ENCODE assay signal across 9 mouse cellular contexts in the genomic region with DNA sequence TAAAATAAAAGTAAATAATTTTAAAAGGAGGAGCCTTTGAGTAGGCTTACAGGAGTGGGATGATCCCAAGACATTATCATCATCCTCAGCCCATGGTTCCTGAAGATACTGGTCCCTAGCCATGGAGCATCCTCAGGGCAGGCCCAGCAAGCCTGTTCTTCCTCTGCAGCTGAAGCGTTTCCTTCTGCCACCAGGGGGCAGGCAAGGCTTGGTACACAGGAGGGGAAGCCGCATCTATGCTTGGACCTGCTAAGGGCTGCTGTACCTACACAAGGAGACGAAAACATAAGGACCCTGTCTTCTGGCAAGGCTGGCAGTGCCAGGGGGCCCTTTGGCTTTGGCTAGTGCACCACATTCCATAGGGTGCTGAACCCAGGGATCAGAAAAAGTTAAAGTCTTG. TPM values are rescaled to one million over a fixed set of nuclear protein-coding genes. Genes with fewer than 3 reads are reported as not detected.
A peak's percentile ranks its signal among the peaks of the same experiment; 100 is the strongest.
DNase-seq lines count a peak whose midpoint lies in the region; ATAC-seq and TF ChIP-seq lines count a peak whose summit lies in the region.
"Had no signal": no experiment of that assay in that cellular context is flagged by ENCODE, and none has a peak within 500 bp of the region (broad histone marks: within the 10 kb centered on the region; RNA-seq: fewer than 3 reads in every experiment).

No protein-coding gene starts in this region.

- H3K9ac ChIP-seq in kidney, embryonic 16.5 days (replicated peaks; ENCODE audit: low read length), result no peak overlapping the region
- no peak overlapping the region for H3K9ac ChIP-seq in forebrain, embryonic 15.5 days (replicated peaks)
- H3K9ac ChIP-seq in limb, embryonic 14.5 days (ENCODE audit: low read depth, low read length, severe bottlenecking), result no peak overlapping the region
- H3K9ac ChIP-seq in neural tube, embryonic 11.5 days (ENCODE audit: low read length), result no peak overlapping the region
- no peak overlapping the region for H3K9ac ChIP-seq in stomach, postnatal 0 days (ENCODE audit: low read length)

- H3K36me3 ChIP-seq in kidney, embryonic 16.5 days (ENCODE audit: insufficient read depth, low read length), result no peaks in the 10 kb centered on the region
- no peaks in the 10 kb centered on the region for H3K36me3 ChIP-seq in forebrain, embryonic 15.5 days
- H3K36me3 ChIP-seq in limb, embryonic 14.5 days (ENCODE audit: control insufficient read depth, insufficient read depth, low read length), result no peaks in the 10 kb centered on the region
- no peaks in the 10 kb centered on the region for H3K36me3 ChIP-seq in neural tube, embryonic 11.5 days (ENCODE audit: control insufficient read depth, insufficient read depth, low read length)
- no peaks in the 10 kb centered on the region for H3K36me3 ChIP-seq in stomach, postnatal 0 days (ENCODE audit: control insufficient read depth, insufficient read depth, low read length)

- TF ChIP-seq EP300 in stomach, postnatal 0 days (optimal IDR thresholded peaks at IDR 0.05), result no peak

- no peak overlapping the region for H3K27ac ChIP-seq in kidney, embryonic 16.5 days (ENCODE audit: low read length)
- H3K27ac ChIP-seq in forebrain, embryonic 15.5 days (replicated peaks), result no peak overlapping the region
- no peak overlapping the region for H3K27ac ChIP-seq in limb, embryonic 14.5 days (replicated peaks; ENCODE audit: low read depth, low read length)
- no peak overlapping the region for H3K27ac ChIP-seq in neural tube, embryonic 11.5 days (ENCODE audit: low read depth, low read length)
- H3K27ac ChIP-seq in stomach, postnatal 0 days (replicated peaks), result no peak overlapping the region
- H3K27ac ChIP-seq: macrophage had no signal

- 10% methylated on average over 3 of the region's 3 CpGs for WGBS in kidney, embryonic 16.5 days
- 6% methylated on average over 3 of the region's 3 CpGs for WGBS in forebrain, embryonic 15.5 days
- 8% methylated on average over 3 of the region's 3 CpGs for WGBS in limb, embryonic 14.5 days
- 15% methylated on average over 3 of the region's 3 CpGs for WGBS in neural tube, embryonic 11.5 days
- 7% methylated on average over 3 of the region's 3 CpGs for WGBS in stomach, postnatal 0 days

- peaks cover 11% of the 10 kb centered on the region for H3K4me1 ChIP-seq in kidney, embryonic 16.5 days (ENCODE audit: insufficient read depth, low read length)
- H3K4me1 ChIP-seq in forebrain, embryonic 15.5 days, result peaks cover 20% of the 10 kb centered on the region
- H3K4me1 ChIP-seq in limb, embryonic 14.5 days (ENCODE audit: control insufficient read depth, insufficient read depth, low read length), result no peaks in the 10 kb centered on the region
- 0 out of 2 replicates have a peak, but pooled peaks cover 2% of the 10 kb centered on the region for H3K4me1 ChIP-seq in neural tube, embryonic 11.5 days (ENCODE audit: control insufficient read depth, insufficient read depth, low read length)
- no peaks in the 10 kb centered on the region for H3K4me1 ChIP-seq in stomach, postnatal 0 days (replicated peaks; ENCODE audit: control insufficient read depth, insufficient read depth)

- no peak for TF ChIP-seq POLR2A in limb, embryonic 14.5 days (IDR thresholded peaks at IDR 0.05; ENCODE audit: borderline replicate concordance, extremely low read depth, insufficient read depth, insufficient read length)

- TF ChIP-seq CTCF in stomach, postnatal 0 days (IDR thresholded peaks at IDR 0.05; ENCODE audit: low read depth), result peak; percentile 96

- H3K4me3 ChIP-seq in kidney, embryonic 16.5 days (ENCODE audit: low read length), result no peak overlapping the region
- H3K4me3 ChIP-seq in forebrain, embryonic 15.5 days, result no peak overlapping the region
- H3K4me3 ChIP-seq in limb, embryonic 14.5 days (replicated peaks; ENCODE audit: low read length), result no peak overlapping the region
- no peak overlapping the region for H3K4me3 ChIP-seq in neural tube, embryonic 11.5 days (ENCODE audit: low read depth, low read length)
- H3K4me3 ChIP-seq in stomach, postnatal 0 days (ENCODE audit: low read depth, low read length), result no peak overlapping the region

- H3K4me2 ChIP-seq in kidney, embryonic 16.5 days (replicated peaks; ENCODE audit: low read depth, low read length), result no peak overlapping the region
- H3K4me2 ChIP-seq in forebrain, embryonic 15.5 days (replicated peaks), result no peak overlapping the region
- H3K4me2 ChIP-seq in limb, embryonic 14.5 days (replicated peaks; ENCODE audit: low read depth, low read length, severe bottlenecking), result no peak overlapping the region
- H3K4me2 ChIP-seq in neural tube, embryonic 11.5 days (ENCODE audit: low read depth), result no peak overlapping the region
- no peak overlapping the region for H3K4me2 ChIP-seq in stomach, postnatal 0 days (replicated peaks; ENCODE audit: low read depth)

- no peak for ATAC-seq in kidney, embryonic 16.5 days (ENCODE audit: low FRiP score, low TSS enrichment)
- ATAC-seq in forebrain, embryonic 15.5 days (replicated peaks), result peak; percentile 27
- ATAC-seq in inflammation-experienced regulatory T-cells, adult 6 months, result peak; percentile 41
- 0 out of 2 replicates have a peak, but pooled peaks have one; percentile 48 for ATAC-seq in limb, embryonic 14.5 days (ENCODE audit: low FRiP score, low read depth)
- ATAC-seq in neural tube, embryonic 11.5 days (ENCODE audit: insufficient read depth, low FRiP score, low TSS enrichment), result 0 out of 2 replicates have a peak, but pooled peaks have one; percentile 23
- peak; percentile 72 for ATAC-seq in stomach, postnatal 0 days (ENCODE audit: low FRiP score, low TSS enrichment)

- no peaks in the 10 kb centered on the region for H3K27me3 ChIP-seq in kidney, embryonic 16.5 days (ENCODE audit: insufficient read depth, low read length)
- H3K27me3 ChIP-seq in forebrain, embryonic 15.5 days, result peaks cover 12% of the 10 kb centered on the region; the same call in 1 of the 2 replicates
- no peaks in the 10 kb centered on the region for H3K27me3 ChIP-seq in limb, embryonic 14.5 days (ENCODE audit: control insufficient read depth, insufficient read depth, low read length)
- H3K27me3 ChIP-seq in neural tube, embryonic 11.5 days (ENCODE audit: control insufficient read depth, insufficient read depth, low read length), result no peaks in the 10 kb centered on the region
- no peaks in the 10 kb centered on the region for H3K27me3 ChIP-seq in stomach, postnatal 0 days (ENCODE audit: control insufficient read depth, insufficient read depth, low read length)

- peak; percentile 23 for DNase-seq in kidney, adult 11 months
- peak; percentile 70 for DNase-seq in cerebellum, adult 11-12 months
- DNase-seq in limb, embryonic 14.5 days (ENCODE audit: low spot score), result peak; percentile 69
- peak; percentile 85 for DNase-seq in neural tube, embryonic 11.5 days (ENCODE audit: low spot score)
- DNase-seq in stomach, postnatal 0 days (ENCODE audit: low spot score), result peak; percentile 77

- no peaks in the 10 kb centered on the region for H3K9me3 ChIP-seq in kidney, embryonic 16.5 days (ENCODE audit: low read length)
- H3K9me3 ChIP-seq in forebrain, embryonic 15.5 days, result no peaks in the 10 kb centered on the region
- H3K9me3 ChIP-seq in limb, embryonic 14.5 days (ENCODE audit: control insufficient read depth, low read length), result no peaks in the 10 kb centered on the region
- no peaks in the 10 kb centered on the region for H3K9me3 ChIP-seq in neural tube, embryonic 11.5 days (ENCODE audit: control insufficient read depth, low read length)
- no peaks in the 10 kb centered on the region for H3K9me3 ChIP-seq in stomach, postnatal 0 days (ENCODE audit: control insufficient read depth, low read length)

RNA-seq across cellular contexts. Expression of gene Wfs1, which starts 40.2 kb away (rescaled TPM):
- polyA plus RNA-seq in kidney, embryonic 16.5 days (2015; fragmentation: Nextera tagmentation; extraction: Ambion mirVana), result 21.0 and 21.9 TPM in 2 replicates
- polyA plus RNA-seq in forebrain, embryonic 15.5 days (2015; fragmentation: Nextera tagmentation; extraction: Ambion mirVana), result 5.3 and 6.1 TPM in 2 replicates
- 1 to 10 TPM in 2 of 3 experiments, under 1 TPM in 1; 0.68 to 1.5 (median 1.2) TPM for polyA plus RNA-seq in inflammation-experienced regulatory T-cells, adult 6 months (2017; shearing (Covaris generic))
- 12.8 and 16.3 TPM in 2 replicates for polyA plus RNA-seq in limb, embryonic 14.5 days (2012; rRNA removed)
- polyA plus RNA-seq in limb, embryonic 14.5 days (2014; fragmentation: Nextera tagmentation; extraction: Ambion mirVana), result 10.4 and 11.2 TPM in 2 replicates
- 8.7 and 8.9 TPM in 2 replicates for polyA plus RNA-seq in neural tube, embryonic 11.5 days (2014; fragmentation: Nextera tagmentation; extraction: Ambion mirVana)
- polyA plus RNA-seq in stomach, postnatal 0 days (2015; fragmentation: Nextera tagmentation; extraction: Ambion mirVana), result 7.6 and 8.5 TPM in 2 replicates

Comparison
In these comparisons a context has a peak if more than half of its experiments do, and no peak if none do; other contexts are left out.
1. DNase-seq: peak in every context shown above with its lines; median percentile 85 in neural tube, embryonic 11.5 days; 77 in stomach, postnatal 0 days; 70 in cerebellum, adult 11-12 months; 69 in limb, embryonic 14.5 days; 23 in kidney, adult 11 months.